Mouse (Mus musculus) midbrain, postnatal 0 days (tissue): ENCODE measurements at regions not wholly inside any gene's neighbourhood (a gene's known extent, or its start where the extent isn't known, plus 50 kb on each side); places are given as distances from the start of the nearest gene placed in this dataset.

Experiments used
- ATAC-seq: fragments of 200-750 bp; cut with Nextera tagmentation; 2 replicates; pipeline ENCODE4 v1.8.0; 2017; ENCODE audit warnings: moderate number of reproducible peaks, mild to moderate bottlenecking, moderate TSS enrichment, moderate library complexity; ENCODE audit not compliant: low FRiP score
- DNase-seq: peaks from one replicate; pipeline ENCODE4 v3.0.0-alpha.2; 2015; ENCODE audit warnings: low spot score
- H3K27ac ChIP-seq: fragments of 300-500 bp; sonication (generic); 2 replicates; pipeline ENCODE4 v1.5.1; 2014; ENCODE audit warnings: low read depth, mild to moderate bottlenecking, low read length, mixed read lengths
- H3K27me3 ChIP-seq: fragments of 300-500 bp; sonication (generic); 2 replicates; pipeline ENCODE4 v1.6.1; 2014; ENCODE audit warnings: low read length, control low read depth, mixed read lengths; ENCODE audit not compliant: insufficient read depth
- H3K36me3 ChIP-seq: fragments of 300-500 bp; sonication (generic); 2 replicates; pipeline ENCODE4 v1.6.1; 2014; ENCODE audit warnings: low read length, control low read depth, mixed read lengths; ENCODE audit not compliant: insufficient read depth
- H3K4me1 ChIP-seq: fragments of 300-500 bp; sonication (generic); 2 replicates; pipeline ENCODE4 v1.6.1; 2014; ENCODE audit warnings: mild to moderate bottlenecking, control low read depth, antibody characterized with exemption, low read length, mixed read lengths; ENCODE audit not compliant: insufficient read depth
- H3K4me2 ChIP-seq: fragments of 300-500 bp; sonication (generic); 2 replicates; pipeline ENCODE4 v1.6.1; 2014; ENCODE audit warnings: low read depth, mild to moderate bottlenecking, low read length, mixed read lengths; ENCODE audit not compliant: poor library complexity, severe bottlenecking
- H3K4me3 ChIP-seq: fragments of 300-500 bp; sonication (generic); 2 replicates; pipeline ENCODE4 v1.5.1; 2014; ENCODE audit warnings: low read depth, mild to moderate bottlenecking, low read length, moderate library complexity
- H3K9ac ChIP-seq: fragments of 300-500 bp; sonication (generic); replicated peaks from 2 replicates; pipeline ENCODE4 v1.6.1; 2014; ENCODE audit warnings: mild to moderate bottlenecking, low read length, moderate library complexity, mixed read lengths; ENCODE audit not compliant: poor library complexity, severe bottlenecking
- H3K9me3 ChIP-seq: fragments of 300-500 bp; sonication (generic); 2 replicates; pipeline ENCODE4 v1.6.1; 2016; ENCODE audit warnings: low read length, control low read depth
- CTCF ChIP-seq: IDR thresholded peaks from 2 replicates; pipeline ENCODE4 v1.5.1; 2016; ENCODE audit warnings: antibody characterized with exemption, mild to moderate bottlenecking
- WGBS: fragments of 180-500 bp; shearing (Covaris S2); extraction: QIAGEN DNeasy Blood & Tissue Kit; methylation state at CpG from one replicate; pipeline ENCODE4 v1.1.7; 2014; 5-methylcytosine and 5-hydroxymethylcytosine counted together

GRCm38 (mm10) chr4:50428962-50429361 lies 583.4 kb upstream of the Grin3a start:
- no peaks in the 10 kb centered on the region for H3K9me3 ChIP-seq
- H3K9ac ChIP-seq: no peak overlapping the region
- WGBS: 88% methylated on average over 3 of the region's 3 CpGs
- H3K36me3 ChIP-seq: no peaks in the 10 kb centered on the region
- no peaks in the 10 kb centered on the region for H3K27me3 ChIP-seq
- H3K4me3 ChIP-seq: no peak overlapping the region
- ATAC-seq (no peak), DNase-seq (peak; percentile 10)
- H3K4me2 ChIP-seq: no peak overlapping the region
- no peaks in the 10 kb centered on the region for H3K4me1 ChIP-seq
- no peak overlapping the region for H3K27ac ChIP-seq
- TF ChIP-seq CTCF: no peak
